Mouse (Mus musculus) CD4-positive, CD25-positive, alpha-beta regulatory T cell, adult 9 weeks (primary cell): ENCODE measurements around the gene Ccl21b. TPM values are rescaled to one million over a fixed set of nuclear protein-coding genes. Genes with fewer than 3 reads are reported as not detected.

Experiments used
- polyA plus RNA-seq: library from polyadenylated mRNA; unstranded; fragments of 100-300 nt; shearing (Covaris generic); gene quantifications from one replicate; pipeline ENCODE4 v1.2.1, GENCODE M21; 2017

Ccl21b gene
- not detected for polyA plus RNA-seq

GRCm38 (mm10) chr4:42255467-42255866 lies at the start of gene Ccl21b:
Ccl21b (plus strand) TSS chr4:42255767.

DNA sequence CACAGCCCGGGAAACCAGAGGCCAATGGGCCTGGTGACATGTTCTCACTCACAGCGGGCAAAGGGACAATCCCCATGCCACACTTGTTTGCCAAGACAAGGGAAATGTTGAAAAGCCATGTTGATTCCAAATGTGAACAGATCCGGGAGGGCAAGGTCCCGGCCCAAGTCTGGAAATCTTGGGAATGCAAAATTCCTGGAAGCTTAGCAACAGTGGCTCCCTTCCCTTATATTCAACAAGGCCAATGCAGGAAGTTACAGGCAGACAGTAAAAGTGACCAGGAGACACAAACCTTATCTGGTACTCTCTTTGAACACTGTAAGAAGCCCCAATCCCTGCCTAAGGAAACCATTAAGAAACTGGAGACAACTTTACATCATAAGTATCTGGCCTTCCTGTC lies 15.2 kb upstream of the Ccl21b start, which contains the start of gene Gm10600:
TSS of gene Gm10600 (plus strand) at position 301 of the 400 bp plus-strand sequence.

DNA sequence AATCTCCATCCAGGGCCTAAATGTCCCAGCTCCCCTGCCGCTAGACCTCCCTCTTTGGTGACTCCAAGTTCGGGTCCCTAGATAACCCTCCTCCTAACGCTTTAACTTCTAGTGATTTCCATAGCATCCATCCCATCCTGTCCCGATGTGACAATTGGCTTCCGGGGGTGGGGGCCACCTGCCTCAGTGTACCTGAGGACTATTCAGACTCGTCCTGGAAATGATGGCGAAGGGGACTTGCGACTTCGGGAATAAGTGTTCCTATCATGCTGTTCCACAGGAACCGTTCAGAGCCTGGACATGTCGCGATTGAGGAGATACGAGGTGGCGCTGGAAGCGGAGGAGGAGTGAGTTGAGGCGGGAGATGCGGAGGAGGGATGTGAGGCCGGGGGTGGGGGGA lies 38.4 kb downstream of the Ccl21b start, which contains the start of gene Gm21953:
TSS of gene Gm21953 (plus strand) at position 301 of the 400 bp plus-strand sequence.

Other genes starting within 250 kb of the Ccl21b start
- gene Gm21093, start 221.0 kb upstream of the Ccl21b start, polyA plus RNA-seq, result not detected
- gene Gm3893, start 164.6 kb upstream of the Ccl21b start, polyA plus RNA-seq, result not detected
- not detected for gene Gm13304, start 140.9 kb upstream of the Ccl21b start, polyA plus RNA-seq
- not detected for gene Gm13306, start 102.3 kb upstream of the Ccl21b start, polyA plus RNA-seq
- gene Gm13305, start 87.2 kb upstream of the Ccl21b start, polyA plus RNA-seq, result not detected
- not detected for gene Gm10600, start 15.1 kb upstream of the Ccl21b start, polyA plus RNA-seq
- not detected for gene Gm21953, start 38.5 kb downstream of the Ccl21b start, polyA plus RNA-seq
- gene Fam205a3, start 62.6 kb downstream of the Ccl21b start, polyA plus RNA-seq, result not detected
- not detected for gene Gm21586, start 183.6 kb downstream of the Ccl21b start, polyA plus RNA-seq
- gene Gm2163, start 211.0 kb downstream of the Ccl21b start, polyA plus RNA-seq, result not detected